Mouse (Mus musculus) brain, embryonic 14.5 days (tissue): ENCODE results near the gene Sobp. TPM values are rescaled to one million over a fixed set of nuclear protein-coding genes. Genes with fewer than 3 reads are reported as not detected.

ENCODE experiments used
- DNase-seq: peaks from one replicate; pipeline ENCODE4 v3.0.0-alpha.2; 2011; ENCODE audit warnings: low read depth
- CTCF ChIP-seq: fragments of 200-500 bp; IDR thresholded peaks from 2 replicates; pipeline ENCODE4 v1.5.1; 2012; ENCODE audit warnings: inconsistent platforms, mild to moderate bottlenecking, moderate library complexity, borderline replicate concordance; ENCODE audit not compliant: insufficient read depth, insufficient read length; ENCODE audit errors: extremely low read depth
- POLR2A ChIP-seq: fragments of 200-500 bp; IDR thresholded peaks from 2 replicates; pipeline ENCODE4 v1.6.1; 2012; ENCODE audit warnings: mild to moderate bottlenecking, inconsistent platforms, borderline replicate concordance; ENCODE audit not compliant: poor library complexity, insufficient read depth, insufficient read length, severe bottlenecking; ENCODE audit errors: extremely low read depth
- polyA plus RNA-seq: library from polyadenylated mRNA; depleted of rRNA; stranded (reverse); fragments of >200 nt; gene quantifications from 2 replicates; pipeline ENCODE4 v1.2.3, GENCODE M21; 2012

Sobp gene
- polyA plus RNA-seq, 1 experiment = 30.6 TPM

GRCm38 (mm10) chr10:43134027-43134426, 40.3 kb downstream of the Sobp start:
- no peak for DNase-seq
- no peak for TF ChIP-seq CTCF
- TF ChIP-seq POLR2A = no peak

GRCm38 (mm10) chr10:43128750-43129149, 45.6 kb downstream of the Sobp start:
- TF ChIP-seq POLR2A (no peak), CTCF (no peak)
- peak; percentile 40 for DNase-seq

- no peak for TF ChIP-seq POLR2A
- DNase-seq = peak; percentile 33
Measured at GRCm38 (mm10) chr10:43124561-43124960, 49.8 kb downstream of the Sobp start.

- TF ChIP-seq POLR2A (no peak), CTCF (no peak)
Measured at GRCm38 (mm10) chr10:43124156-43124555, 50.2 kb downstream of the Sobp start.

DNA sequence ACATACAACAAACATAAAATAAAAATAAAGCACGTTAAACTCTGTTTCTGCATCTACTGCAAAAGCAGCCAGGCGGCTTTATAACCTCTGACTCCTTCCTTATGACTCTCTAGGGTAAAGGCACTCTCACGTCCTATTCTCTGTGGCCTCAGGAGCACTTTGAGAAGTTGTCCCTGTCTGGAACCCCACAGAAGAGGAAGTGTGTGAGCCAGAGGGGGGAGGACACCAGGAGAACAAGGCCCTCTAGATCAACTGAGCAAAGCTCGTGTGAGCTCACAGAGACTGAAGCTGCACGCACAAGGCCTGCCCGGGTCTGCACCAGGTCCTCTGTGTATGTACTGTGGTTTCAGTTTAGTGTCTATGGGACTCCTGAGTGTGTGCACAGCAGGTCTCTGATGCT, 50.9 kb downstream of the Sobp start:
- no peak for DNase-seq
- no peak for TF ChIP-seq POLR2A
- no peak for TF ChIP-seq CTCF

More at GRCm38 (mm10) chr10:43124156-43124555, 50.2 kb downstream of the Sobp start:
- no peak for DNase-seq

- no peak for TF ChIP-seq CTCF
- TF ChIP-seq POLR2A = no peak
- DNase-seq = peak; percentile 56
Measured at GRCm38 (mm10) chr10:43120688-43121450, 53.5 kb downstream of the Sobp start.

- TF ChIP-seq POLR2A (no peak), CTCF (no peak)
- peak; percentile 63 for DNase-seq
Measured at GRCm38 (mm10) chr10:43116083-43116927, 58.0 kb downstream of the Sobp start.

- DNase-seq = peak; percentile 66
- TF ChIP-seq POLR2A (no peak), CTCF (no peak)
Measured at GRCm38 (mm10) chr10:43112296-43112695, 62.0 kb downstream of the Sobp start.

- peak; percentile 23 for DNase-seq
- TF ChIP-seq CTCF (no peak), POLR2A (no peak)
Measured at GRCm38 (mm10) chr10:43106616-43107015, 67.7 kb downstream of the Sobp start.

DNA sequence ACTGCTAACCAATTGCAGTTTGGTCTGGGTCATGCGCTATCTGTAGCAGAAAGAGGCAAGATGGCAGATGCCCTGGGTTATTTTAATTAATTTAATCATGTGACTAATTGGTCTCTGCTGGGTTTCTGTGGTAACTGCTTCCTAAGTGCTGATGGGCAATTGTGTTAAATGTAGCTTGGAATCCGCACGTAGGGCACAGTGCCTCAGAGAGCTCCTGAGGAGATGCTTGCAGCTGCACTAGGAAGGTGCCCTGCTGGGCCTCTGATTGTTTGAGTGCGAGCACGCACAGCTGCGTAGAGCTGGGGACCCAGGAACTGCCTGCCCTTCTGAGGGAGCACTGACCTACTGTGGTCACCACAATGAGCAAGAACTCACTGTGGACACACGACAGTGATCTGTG, 68.1 kb downstream of the Sobp start:
- TF ChIP-seq CTCF (no peak), POLR2A (no peak)
- peak; percentile 87 for DNase-seq

- no peak for DNase-seq
- no peak for TF ChIP-seq CTCF
- no peak for TF ChIP-seq POLR2A
Measured at GRCm38 (mm10) chr10:43100513-43100912, 73.8 kb downstream of the Sobp start.

GRCm38 (mm10) chr10:43099229-43099628, 75.1 kb downstream of the Sobp start:
- no peak for DNase-seq
- TF ChIP-seq CTCF (no peak), POLR2A (no peak)

DNA sequence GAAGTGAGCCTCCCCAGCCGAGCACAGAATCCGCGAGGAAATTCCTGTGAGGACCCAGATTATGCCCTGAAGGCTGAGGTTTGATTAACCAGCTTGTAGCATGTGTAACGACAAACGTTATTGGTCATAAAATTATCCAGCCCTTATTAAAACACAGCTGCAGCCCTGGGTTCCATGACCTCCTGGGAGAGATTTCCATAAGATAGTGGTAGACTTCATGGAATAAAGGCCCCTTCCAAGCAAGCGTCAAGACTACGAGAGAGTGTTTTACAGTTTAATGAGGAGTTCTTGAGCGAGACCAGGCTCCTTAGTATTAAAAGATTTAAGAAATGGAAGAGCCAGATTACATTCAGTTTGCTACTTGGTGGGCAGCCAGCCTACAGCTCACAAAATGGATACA, 76.6 kb downstream of the Sobp start:
- no peak for TF ChIP-seq POLR2A
- no peak for TF ChIP-seq CTCF
- DNase-seq = no peak
